Mouse (Mus musculus) myocyte (in vitro differentiated cells): ENCODE data around the gene Olfr204. TPM values are rescaled to one million over a fixed set of nuclear protein-coding genes. Genes with fewer than 3 reads are reported as not detected.
"Not testable (repeated sequence)": the region's sequence is repeated elsewhere in the genome, so short reads cannot be mapped to it uniquely, and the experiment has no call there.

Experiments used
- H3K27me3 ChIP-seq: one replicate; pipeline ENCODE4 v1.6.1; 2011; ENCODE audit not compliant: control insufficient read depth, insufficient read depth, insufficient read length
- H3K36me3 ChIP-seq: one replicate; pipeline ENCODE4 v1.6.1; 2011; ENCODE audit not compliant: control insufficient read depth, insufficient read depth
- H3K4me2 ChIP-seq: one replicate; pipeline ENCODE4 v1.6.1; 2011; ENCODE audit warnings: low read depth, control low read depth
- H3K4me3 ChIP-seq: one replicate; pipeline ENCODE4 v1.5.1; 2011; ENCODE audit warnings: mild to moderate bottlenecking, control low read depth, moderate library complexity
- H3K79me2 ChIP-seq: one replicate; pipeline ENCODE4 v1.6.1; 2011; ENCODE audit not compliant: control insufficient read depth, insufficient read depth
- H3ac ChIP-seq: one replicate; pipeline ENCODE4 v1.6.1; 2011; ENCODE audit not compliant: control insufficient read depth, insufficient read length
- CEBPB ChIP-seq: IDR thresholded peaks from 2 replicates; pipeline ENCODE4 v1.6.1; 2011; ENCODE audit warnings: mild to moderate bottlenecking, moderate library complexity; ENCODE audit not compliant: poor library complexity, insufficient read depth, severe bottlenecking
- E2F4 ChIP-seq: IDR thresholded peaks from one replicate; pipeline ENCODE4 v1.6.1; 2011; ENCODE audit warnings: mild to moderate bottlenecking, control low read depth, moderate library complexity; ENCODE audit not compliant: insufficient read depth
- MAX ChIP-seq: IDR thresholded peaks from one replicate; pipeline ENCODE4 v1.6.1; 2011; ENCODE audit warnings: low read depth, mild to moderate bottlenecking, control low read depth
- MYOD1 ChIP-seq, 3 experiments: IDR thresholded peaks; one replicate each; pipeline ENCODE4 v1.6.1; 2011; ENCODE audit warnings: control low read depth in 2 of 3, low read depth in 2 of 3, mild to moderate bottlenecking in 2 of 3, moderate library complexity in 1 of 3; ENCODE audit not compliant: insufficient read length in 2 of 3, control insufficient read depth in 1 of 3
- MYOG ChIP-seq, 3 experiments: IDR thresholded peaks; one replicate each; pipeline ENCODE4 v1.6.1; 2011; ENCODE audit warnings: control low read depth in 2 of 3, low read depth in 2 of 3, mild to moderate bottlenecking in 2 of 3; ENCODE audit not compliant: insufficient read length in 2 of 3, control insufficient read depth in 1 of 3, insufficient read depth in 1 of 3
- POLR2A ChIP-seq: IDR thresholded peaks from one replicate; pipeline ENCODE4 v1.6.1; 2011; ENCODE audit warnings: low read depth, mild to moderate bottlenecking, control low read depth, moderate library complexity; ENCODE audit not compliant: insufficient read length
- POLR2AphosphoS2 ChIP-seq: IDR thresholded peaks from one replicate; pipeline ENCODE4 v1.6.1; 2011; ENCODE audit warnings: low read depth, control low read depth; ENCODE audit not compliant: insufficient read length
- REST ChIP-seq: IDR thresholded peaks from one replicate; pipeline ENCODE4 v1.6.1; 2011; ENCODE audit warnings: mild to moderate bottlenecking, control low read depth, moderate library complexity; ENCODE audit not compliant: insufficient read depth, insufficient read length
- SRF ChIP-seq: IDR thresholded peaks from one replicate; pipeline ENCODE4 v1.6.1; 2011; ENCODE audit warnings: low read depth; ENCODE audit not compliant: control insufficient read depth, insufficient read length
- TCF12 ChIP-seq: IDR thresholded peaks from one replicate; pipeline ENCODE4 v1.6.1; 2011; ENCODE audit warnings: mild to moderate bottlenecking, control low read depth; ENCODE audit not compliant: poor library complexity, insufficient read depth, severe bottlenecking
- TCF3 ChIP-seq: IDR thresholded peaks from one replicate; pipeline ENCODE4 v1.6.1; 2011; ENCODE audit warnings: low read depth, control low read depth; ENCODE audit not compliant: insufficient read length
- USF1 ChIP-seq: IDR thresholded peaks from one replicate; pipeline ENCODE4 v1.6.1; 2011; ENCODE audit warnings: low read depth, mild to moderate bottlenecking, control low read depth, moderate library complexity
- polyA plus RNA-seq: library from polyadenylated mRNA; unstranded; fragments of >200 nt; fragmentation: generic; extraction: Trizol; gene quantifications from one replicate; pipeline ENCODE4 v1.2.1, GENCODE M21; 2012; ENCODE audit warnings: missing spikeins

The Olfr204 gene
- polyA plus RNA-seq, 1 experiment: not detected

DNA sequence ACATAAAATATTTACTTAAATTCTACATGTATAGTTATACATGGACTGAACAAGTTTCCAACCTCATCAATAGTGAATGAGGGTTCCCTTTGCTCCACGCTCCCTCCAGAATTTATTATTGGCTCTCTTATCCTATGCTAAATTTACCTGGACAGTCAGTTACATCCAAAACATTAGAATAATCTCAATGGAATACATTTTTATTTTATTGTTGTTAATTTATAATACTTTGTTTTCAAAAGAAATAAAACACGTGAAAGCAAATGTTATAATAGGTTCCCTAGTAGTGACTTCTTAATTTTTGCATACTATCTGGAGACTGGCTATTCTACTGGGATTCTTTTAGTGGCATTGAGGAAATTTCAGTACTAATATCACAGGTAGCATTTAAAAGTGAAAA lies 19.5 kb downstream of the Olfr204 start, which contains the start of gene Olfr203:
Gene Olfr203 (plus strand): TSS at position 301 of the 400 bp plus-strand sequence.
- Histone ChIP-seq H3K4me3 (no peak within 1 kb of the TSS), H3K36me3 (no peaks in the 10 kb centered on the region)

DNA sequence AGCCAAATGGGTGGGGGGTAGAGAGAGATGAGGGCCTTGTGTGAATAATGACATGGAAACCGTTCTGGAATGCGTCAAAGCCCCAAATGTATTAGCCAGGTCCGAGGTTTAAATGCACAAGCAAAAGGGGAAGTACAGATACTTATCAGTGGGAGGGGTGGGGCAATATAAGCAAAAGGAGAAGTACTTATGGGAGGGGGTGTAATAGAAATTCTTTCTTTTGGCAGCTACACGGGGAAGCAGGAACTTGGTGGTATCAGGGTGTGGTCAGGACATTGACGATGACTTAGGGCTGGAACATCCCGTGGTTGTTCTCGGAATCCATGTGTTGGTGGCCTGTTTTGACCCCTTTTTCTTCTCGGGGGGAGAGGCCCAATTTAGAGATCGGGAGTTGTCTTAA lies 30.5 kb downstream of the Olfr204 start:
- H3ac ChIP-seq, H3K4me2 ChIP-seq, H3K36me3 ChIP-seq, H3K27me3 ChIP-seq, H3K4me3 ChIP-seq, H3K79me2 ChIP-seq: not testable (repeated sequence)

More for the DNA sequence above, 19.5 kb downstream of the Olfr204 start, which contains the start of gene Olfr203:
- no peak within 1 kb of the TSS for H3K4me2 ChIP-seq
- TF ChIP-seq MYOG (IDR thresholded peaks at IDR 0.05; ENCODE audit: control insufficient read depth in 1 of 3, insufficient read depth in 1 of 3, insufficient read length in 2 of 3, low read depth in 2 of 3) (no peak), TCF3 (no peak), MAX (no peak), POLR2AphosphoS2 (no peak), TCF12 (no peak), E2F4 (no peak)
- H3K27me3 ChIP-seq: no peaks in the 10 kb centered on the region
- H3ac ChIP-seq: no peak within 1 kb of the TSS
- H3K79me2 ChIP-seq: no peaks in the 10 kb centered on the region

DNA sequence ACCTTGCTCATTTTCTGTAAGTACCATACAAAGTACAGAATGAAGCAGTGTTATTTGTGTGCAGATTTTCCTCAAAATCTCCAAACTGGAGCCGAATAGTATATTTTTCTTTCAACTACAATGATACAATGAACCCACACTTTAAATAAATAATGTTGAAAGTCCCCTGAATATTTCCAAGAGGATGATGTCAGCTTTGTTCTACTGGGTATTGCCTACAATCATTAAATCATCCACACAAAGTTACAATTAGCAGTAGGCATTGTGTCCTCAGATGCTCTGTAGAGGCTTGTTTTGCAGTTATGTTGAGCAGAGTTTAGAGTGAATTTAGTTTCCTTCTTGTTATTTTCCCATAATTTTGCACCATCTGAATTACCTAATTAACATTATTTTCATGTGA lies 31.4 kb downstream of the Olfr204 start, which contains the start of gene Olfr202:
Gene Olfr202 (minus strand): TSS at position 101 of the 400 bp plus-strand sequence.
- no peak within 1 kb of the TSS for H3K4me3 ChIP-seq
- no peak within 1 kb of the TSS for H3K4me2 ChIP-seq
- no peaks in the 10 kb centered on the region for H3K36me3 ChIP-seq
- TF ChIP-seq TCF12 (no peak), POLR2A (no peak), POLR2AphosphoS2 (no peak), MYOD1 (IDR thresholded peaks at IDR 0.05; ENCODE audit: control insufficient read depth in 1 of 3, insufficient read length in 2 of 3, low read depth in 2 of 3) (no peak), E2F4 (no peak), CEBPB (no peak), SRF (no peak), MAX (no peak)
- H3ac ChIP-seq: no peak within 1 kb of the TSS
- H3K27me3 ChIP-seq: no peaks in the 10 kb centered on the region
- no peaks in the 10 kb centered on the region for H3K79me2 ChIP-seq

DNA sequence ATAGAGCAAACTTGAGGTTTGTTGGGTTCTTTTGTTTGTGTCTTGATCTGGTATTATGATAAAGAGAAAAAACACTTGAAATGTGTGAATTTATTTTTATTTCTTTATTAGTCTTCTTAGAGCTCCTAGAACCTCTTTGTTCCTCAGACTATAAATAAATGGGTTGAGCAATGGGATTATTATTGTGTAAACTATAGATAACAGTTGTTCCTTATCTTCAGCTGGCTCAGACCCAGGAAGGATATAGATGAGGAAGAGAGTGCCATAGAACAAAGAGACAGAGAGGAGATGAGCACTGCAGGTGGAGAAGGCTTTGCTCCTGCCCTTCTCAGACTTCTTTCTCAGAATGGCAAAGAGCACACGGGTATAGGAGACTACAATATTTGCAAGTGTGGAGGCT lies 34.6 kb downstream of the Olfr204 start:
- Histone ChIP-seq H3K79me2 (no peaks in the 10 kb centered on the region), H3K4me2 (no peak overlapping the region), H3ac (no peak overlapping the region), H3K27me3 (no peaks in the 10 kb centered on the region), H3K36me3 (no peaks in the 10 kb centered on the region), H3K4me3 (no peak overlapping the region)
- no peak for TF ChIP-seq POLR2A
- no peak for TF ChIP-seq E2F4
- no peak for TF ChIP-seq MYOG (IDR thresholded peaks at IDR 0.05; ENCODE audit: control insufficient read depth in 1 of 3, insufficient read depth in 1 of 3, insufficient read length in 2 of 3, low read depth in 2 of 3)
- no peak for TF ChIP-seq MYOD1 (IDR thresholded peaks at IDR 0.05; ENCODE audit: control insufficient read depth in 1 of 3, insufficient read length in 2 of 3, low read depth in 2 of 3)
- TF ChIP-seq SRF: no peak
- TF ChIP-seq POLR2AphosphoS2: no peak
- no peak for TF ChIP-seq TCF12
- TF ChIP-seq REST: no peak
- no peak for TF ChIP-seq CEBPB
- no peak for TF ChIP-seq USF1
- no peak for TF ChIP-seq TCF3
- no peak for TF ChIP-seq MAX

DNA sequence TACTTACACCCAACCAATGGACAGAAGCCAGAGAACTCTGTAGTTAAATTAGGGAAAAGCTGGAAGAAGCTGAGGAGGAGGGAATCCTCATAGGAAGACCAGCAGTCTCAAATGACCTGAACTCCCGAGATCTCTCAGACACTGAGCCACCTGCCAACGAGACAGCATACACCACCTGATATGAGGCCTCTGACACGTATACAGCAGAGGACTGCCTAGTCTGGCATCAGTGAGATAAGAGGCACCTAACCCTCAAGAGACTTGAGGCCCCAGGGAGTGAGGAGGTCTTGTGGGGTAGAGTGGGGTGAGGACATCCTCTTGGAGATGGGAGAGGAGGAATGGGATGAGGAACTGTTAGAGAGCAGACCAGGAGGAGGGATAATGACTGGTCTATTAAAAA lies 37.5 kb downstream of the Olfr204 start:
- Histone ChIP-seq H3K36me3 (no peaks in the 10 kb centered on the region), H3ac (no peak overlapping the region), H3K79me2 (no peaks in the 10 kb centered on the region), H3K4me3 (no peak overlapping the region), H3K4me2 (no peak overlapping the region), H3K27me3 (no peaks in the 10 kb centered on the region)
- TF ChIP-seq REST (no peak), POLR2A (no peak), SRF (no peak), MYOG (IDR thresholded peaks at IDR 0.05; ENCODE audit: control insufficient read depth in 1 of 3, insufficient read depth in 1 of 3, insufficient read length in 2 of 3, low read depth in 2 of 3) (no peak), MAX (no peak), TCF12 (no peak), POLR2AphosphoS2 (no peak), TCF3 (no peak), USF1 (no peak), MYOD1 (IDR thresholded peaks at IDR 0.05; ENCODE audit: control insufficient read depth in 1 of 3, insufficient read length in 2 of 3, low read depth in 2 of 3) (no peak), E2F4 (no peak), CEBPB (no peak)

DNA sequence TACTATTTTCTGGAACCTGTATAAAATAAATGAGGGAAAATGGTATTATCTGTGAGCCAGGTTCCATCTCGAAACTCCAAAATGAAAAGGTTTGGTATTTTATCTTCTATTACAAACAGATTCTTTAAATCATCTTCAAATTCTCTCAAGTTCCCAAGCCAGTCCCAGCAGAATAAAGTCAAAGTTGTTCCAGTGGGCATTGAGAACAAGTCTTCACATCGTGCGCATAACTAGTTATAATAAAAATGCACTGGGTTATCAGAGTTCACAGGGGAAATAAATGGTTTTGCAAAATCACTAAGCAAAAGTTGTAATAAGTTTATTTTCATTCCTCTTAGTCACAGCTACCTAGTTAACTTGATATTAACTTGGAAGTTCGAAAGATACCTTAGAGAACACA lies 45.5 kb downstream of the Olfr204 start, which contains the start of gene Olfr201:
Gene Olfr201 (minus strand): TSS at position 101 of the 400 bp plus-strand sequence.
- H3ac ChIP-seq, H3K36me3 ChIP-seq, H3K27me3 ChIP-seq, H3K79me2 ChIP-seq, H3K4me2 ChIP-seq, H3K4me3 ChIP-seq: not testable (repeated sequence)

- not testable (repeated sequence) for H3K27me3 ChIP-seq, H3K79me2 ChIP-seq, H3ac ChIP-seq, H3K36me3 ChIP-seq, H3K4me2 ChIP-seq, H3K4me3 ChIP-seq
Measured at GRCm38 (mm10) chr16:59269097-59269496, 49.0 kb downstream of the Olfr204 start.
